Mouse (Mus musculus): ENCODE results near the gene Fis1. TPM values are rescaled to one million over a fixed set of nuclear protein-coding genes. Genes with fewer than 3 reads are reported as not detected.
A peak's percentile ranks its signal among the peaks of the same experiment; 100 is the strongest.

Fis1 gene
- total RNA-seq, 1 experiment from 2014 or later, result 200 TPM

DNA sequence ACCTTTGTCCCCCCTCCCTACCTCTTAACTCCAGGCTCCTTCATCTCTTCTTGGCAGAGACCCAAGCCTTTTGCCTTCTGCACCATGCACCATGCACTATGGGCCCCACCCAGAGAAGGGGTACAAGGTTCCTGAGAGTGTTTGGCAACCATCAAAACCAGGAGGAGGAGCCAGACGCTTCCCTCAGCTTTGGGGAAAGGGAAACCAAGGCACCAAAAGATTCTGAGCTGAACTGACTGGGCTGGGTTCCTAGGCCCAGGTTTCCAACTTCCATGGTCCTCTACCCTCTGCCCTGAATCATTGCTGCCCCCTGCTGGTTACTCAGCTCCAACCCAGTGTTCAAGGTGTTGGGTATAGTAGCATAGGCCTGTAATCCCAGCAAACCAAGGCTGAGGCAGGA is 17.6 kb downstream of the Fis1 start:
- DNase-seq, result peak; percentile 77

DNA sequence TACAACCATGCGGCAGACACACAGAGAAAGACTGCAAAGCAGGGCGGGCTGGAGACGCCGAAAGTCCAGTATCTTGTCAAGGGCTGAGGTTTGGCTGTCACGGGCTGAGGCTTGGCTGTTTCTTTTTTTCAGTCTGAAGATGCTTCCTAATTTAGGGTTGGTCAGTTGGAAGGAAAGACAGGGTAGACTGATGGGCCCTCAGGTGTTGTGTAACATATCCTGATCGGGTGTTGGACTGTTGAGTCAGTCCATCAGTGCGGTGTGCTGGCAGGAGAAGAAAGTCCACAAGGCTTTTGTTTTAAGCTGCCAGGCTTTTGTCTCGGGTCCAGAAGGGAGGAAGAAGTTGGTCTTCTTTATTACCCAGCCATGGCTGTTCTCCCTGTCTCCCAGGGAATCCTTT is 20.6 kb downstream of the Fis1 start:
- no peak for DNase-seq

DNA sequence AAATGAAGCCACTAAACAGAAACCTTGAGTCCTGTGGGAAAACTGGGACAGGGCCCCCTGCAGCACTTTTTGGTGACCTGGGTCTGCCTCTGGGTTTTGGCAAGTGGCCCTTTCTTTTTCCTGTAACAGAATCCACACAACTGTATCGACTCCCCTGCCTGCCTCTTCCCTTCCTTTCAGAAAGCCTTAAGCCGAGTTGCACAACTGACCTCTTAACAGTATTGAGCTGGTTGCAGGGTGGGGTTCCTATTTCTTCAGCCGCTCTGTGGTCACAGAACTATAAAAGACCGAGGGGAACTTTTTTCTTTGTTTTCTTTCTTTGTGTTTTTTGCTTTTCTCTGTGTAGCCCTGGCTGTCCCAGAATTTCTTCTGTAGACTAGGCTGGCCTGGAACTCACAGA is 24.7 kb downstream of the Fis1 start:
- no peak for DNase-seq

DNA sequence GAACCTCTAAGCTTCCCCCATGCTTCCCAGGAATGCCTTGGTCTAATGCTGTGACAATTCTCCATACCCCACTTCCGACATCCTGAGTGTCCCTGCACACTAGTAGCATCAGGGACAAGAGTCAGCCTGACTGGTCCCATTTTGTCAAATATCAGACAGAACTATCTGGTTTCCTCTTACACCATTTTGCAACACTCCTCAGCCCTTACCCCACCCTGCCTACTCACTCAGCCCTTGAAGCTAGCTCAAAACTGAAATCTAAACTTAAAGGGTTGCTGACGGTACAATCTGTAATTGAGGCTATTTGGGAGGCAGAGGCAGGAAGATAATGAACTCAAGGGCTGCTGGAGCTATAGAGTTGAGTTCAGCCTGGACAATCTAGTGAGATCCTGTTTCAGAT is 26.7 kb downstream of the Fis1 start:
- no peak for DNase-seq

DNA sequence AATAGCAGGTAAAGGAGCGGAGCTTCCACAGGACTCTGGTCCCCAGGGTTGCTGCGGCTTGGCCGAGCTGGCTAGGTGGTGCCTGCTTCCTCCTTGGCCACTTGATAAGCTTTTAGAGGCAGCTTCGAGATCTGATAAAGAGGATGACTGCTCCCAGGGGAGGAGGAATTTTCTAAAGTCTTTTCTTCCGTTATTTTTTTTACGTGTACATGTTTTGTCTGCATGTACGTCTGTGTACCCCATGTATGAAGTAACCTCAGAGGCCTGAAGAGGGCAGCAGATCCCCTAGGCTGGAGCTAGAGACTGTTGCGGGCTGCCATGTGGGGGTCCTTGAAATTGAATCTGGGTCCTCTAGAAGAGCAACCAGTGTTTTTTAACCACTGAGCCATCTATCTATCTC is 27.9 kb downstream of the Fis1 start:
- DNase-seq, result no peak

DNA sequence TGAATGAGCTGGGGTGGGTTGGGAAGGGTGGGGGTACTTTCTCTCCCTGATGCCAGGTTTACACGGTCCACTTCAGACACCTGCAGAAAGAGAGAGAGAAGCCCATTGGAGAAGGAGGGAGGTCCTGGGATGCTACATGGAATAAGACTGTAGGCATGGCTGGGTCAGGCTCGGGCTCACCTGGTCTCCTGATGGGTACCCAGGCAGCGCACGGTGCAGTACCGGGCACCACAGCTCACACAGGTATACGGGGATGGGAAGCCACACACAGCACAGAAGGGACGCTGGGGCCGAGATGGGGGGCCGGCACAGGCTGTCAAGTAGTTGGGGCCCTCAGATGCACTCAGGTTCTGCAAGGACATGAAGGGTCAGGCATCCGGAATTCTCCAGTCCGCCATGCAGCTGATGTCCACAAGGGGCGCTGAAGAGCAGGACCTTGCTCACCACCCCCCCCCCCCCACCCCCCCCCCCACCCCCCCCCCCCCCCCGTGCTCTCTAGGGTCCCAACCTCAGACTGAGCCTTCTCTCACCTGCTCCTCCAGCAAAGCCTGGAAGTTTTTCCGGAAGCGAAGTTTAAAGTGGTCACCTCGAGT is 29.4 kb downstream of the Fis1 start:
- peak; percentile 45 for DNase-seq

DNA sequence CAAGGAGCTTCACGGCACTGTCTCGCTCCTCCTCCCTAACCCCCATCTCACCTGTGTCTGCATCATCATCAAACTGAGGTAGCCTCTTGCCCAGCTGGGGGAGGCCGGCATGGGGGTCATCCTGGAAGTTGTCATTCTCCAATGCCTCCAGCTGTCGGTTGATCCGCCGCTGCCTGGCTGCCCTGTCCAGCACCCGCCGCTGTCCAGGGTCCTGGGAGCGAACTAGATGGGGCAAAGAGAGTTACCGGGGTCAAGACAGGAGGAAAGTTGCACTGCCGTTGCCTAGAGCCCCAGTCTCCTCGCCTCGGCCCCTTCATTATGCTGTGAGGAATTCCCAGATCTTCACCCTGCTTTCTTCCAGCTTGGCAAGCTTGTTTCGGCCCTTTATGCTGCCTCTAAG is 31.8 kb downstream of the Fis1 start:
- no peak for DNase-seq

DNA sequence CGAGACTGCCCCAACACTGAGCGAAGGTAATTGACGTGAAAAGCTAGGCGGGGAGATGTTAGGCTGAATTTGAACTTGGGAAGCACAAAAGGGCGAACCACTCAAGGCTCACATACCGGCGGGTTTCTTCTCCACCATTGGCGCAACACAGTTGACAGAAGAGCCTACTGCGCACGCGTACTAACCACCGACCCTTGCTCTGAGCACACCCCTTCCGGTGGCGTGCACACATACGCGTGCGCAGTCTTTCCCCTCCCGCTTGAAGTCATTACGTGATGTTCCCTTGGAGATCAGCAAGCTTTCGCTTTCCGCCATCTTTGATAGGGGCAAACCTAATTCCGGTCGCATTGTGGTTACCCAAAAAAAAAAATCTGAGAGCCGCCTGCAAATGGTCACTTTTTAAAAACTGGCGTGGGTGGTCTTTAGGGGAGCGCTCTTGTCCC is 33.6 kb downstream of the Fis1 start, which contains the start of gene Plod3:
TSS of gene Plod3 (plus strand) at position 325 of the 443 bp plus-strand sequence.
- peak; percentile 95 for DNase-seq

DNA sequence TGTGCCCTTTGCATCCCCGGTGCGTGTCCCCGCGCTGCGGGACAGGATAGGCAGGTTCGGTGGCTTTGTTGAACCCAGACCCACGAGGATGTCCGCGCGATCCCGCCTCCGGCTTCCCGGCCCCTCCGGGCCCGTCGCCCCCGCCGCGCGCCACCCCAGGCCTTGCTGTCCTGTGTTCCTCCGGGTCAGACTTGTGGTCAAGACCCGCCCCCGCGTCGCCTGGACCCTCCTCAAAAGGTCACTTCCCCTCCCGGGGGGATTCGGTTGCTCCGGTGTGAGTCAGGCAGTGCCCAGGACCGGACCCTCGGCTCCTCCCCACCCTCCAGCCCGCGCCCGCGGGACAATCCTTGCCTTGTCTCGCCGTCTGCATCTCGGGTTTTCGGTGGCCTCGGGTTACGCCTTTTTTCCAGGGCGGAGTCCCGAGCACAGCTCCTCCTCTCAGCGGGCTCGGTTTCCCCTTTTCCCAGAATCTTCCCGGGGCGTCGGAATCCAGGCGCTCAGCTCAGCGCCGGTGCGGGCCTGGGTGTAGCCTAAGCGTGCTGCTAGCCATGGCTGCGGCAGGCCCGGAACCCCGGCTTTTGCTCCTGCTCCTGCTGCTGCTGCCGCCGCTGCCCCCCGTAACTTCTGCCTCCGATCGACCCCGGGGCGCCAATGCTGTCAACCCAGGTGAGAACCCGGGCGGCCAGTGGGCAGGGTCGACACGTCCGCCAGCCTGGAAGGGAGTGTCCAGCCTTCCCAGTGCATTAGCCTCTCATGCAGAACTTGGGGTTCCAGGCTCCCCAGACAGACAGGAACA is 34.3 kb downstream of the Fis1 start:
- peak; percentile 81 for DNase-seq

DNA sequence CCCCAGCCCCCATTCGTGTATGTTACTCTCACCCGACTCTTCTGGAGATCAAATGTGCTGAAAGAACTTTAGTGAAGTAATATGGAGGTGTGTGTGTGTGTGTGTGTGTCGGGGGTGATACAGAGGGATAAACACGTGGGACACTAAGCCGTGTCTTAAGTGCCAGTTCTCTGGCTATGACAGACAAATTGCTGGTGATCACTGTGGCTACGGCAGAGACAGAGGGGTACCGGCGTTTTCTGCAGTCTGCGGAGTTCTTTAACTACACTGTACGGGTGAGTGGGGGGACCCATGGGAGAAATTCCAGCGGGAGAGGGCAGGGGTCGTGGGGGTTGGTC is 34.8 kb downstream of the Fis1 start, which contains the start of gene Znhit1:
TSS of gene Znhit1 (minus strand) at position 88 of the 338 bp plus-strand sequence.
- no peak for DNase-seq

DNA sequence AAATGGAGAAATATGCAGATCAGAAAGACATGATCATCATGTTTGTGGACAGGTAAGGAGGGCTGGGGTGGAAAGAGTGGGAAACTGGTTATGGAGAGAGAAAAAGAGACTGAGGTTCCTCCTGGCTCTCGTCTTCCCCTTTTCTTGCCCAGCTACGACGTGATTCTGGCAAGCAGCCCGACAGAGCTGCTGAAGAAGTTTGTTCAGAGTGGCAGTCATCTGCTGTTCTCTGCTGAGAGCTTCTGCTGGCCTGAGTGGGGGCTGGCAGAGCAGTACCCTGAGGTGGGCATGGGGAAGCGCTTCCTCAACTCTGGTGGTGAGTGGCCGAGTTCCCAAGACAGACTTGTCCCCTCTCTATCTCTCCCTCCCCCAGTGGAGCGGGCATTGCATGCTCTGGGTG is 35.3 kb downstream of the Fis1 start:
- peak; percentile 35 for DNase-seq

DNA sequence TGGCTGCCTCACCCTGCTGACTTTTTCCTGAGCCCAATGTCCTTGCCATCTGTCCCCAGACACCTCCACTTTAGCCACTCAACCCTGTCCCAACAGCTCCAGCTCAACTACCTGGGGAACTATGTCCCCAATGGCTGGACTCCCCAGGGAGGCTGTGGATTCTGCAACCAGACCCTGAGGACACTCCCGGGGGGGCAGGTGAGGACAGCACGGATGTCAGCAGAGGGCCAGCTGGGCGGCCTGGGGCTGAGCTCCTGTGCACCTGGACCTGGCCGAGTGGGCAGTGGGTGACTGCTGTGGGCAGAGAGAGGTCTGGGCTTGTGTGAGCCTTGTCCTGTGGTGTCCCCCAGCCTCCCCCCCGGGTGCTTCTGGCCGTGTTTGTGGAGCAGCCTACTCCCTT is 36.7 kb downstream of the Fis1 start:
- DNase-seq, result no peak

DNA sequence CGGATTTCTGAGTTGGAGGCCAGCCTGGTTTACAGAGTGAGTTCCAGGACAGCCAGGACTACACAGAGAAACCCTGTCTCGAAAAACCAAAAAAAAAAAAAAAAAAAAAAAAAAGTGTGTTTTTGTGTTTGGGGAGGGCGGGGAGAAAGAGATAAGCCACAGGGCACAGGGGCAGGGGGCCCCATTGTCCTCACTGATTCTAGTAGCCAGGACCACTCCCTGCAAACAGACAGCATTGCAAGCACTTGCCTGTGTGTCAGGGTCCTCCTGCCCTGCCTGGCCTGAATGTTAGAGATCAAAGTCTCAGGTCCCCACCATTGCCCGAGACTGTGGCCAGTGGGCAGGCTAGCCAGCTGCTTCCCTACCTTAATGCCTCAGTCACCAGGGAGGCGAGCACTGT is 46.4 kb downstream of the Fis1 start:
- no peak for DNase-seq

DNA sequence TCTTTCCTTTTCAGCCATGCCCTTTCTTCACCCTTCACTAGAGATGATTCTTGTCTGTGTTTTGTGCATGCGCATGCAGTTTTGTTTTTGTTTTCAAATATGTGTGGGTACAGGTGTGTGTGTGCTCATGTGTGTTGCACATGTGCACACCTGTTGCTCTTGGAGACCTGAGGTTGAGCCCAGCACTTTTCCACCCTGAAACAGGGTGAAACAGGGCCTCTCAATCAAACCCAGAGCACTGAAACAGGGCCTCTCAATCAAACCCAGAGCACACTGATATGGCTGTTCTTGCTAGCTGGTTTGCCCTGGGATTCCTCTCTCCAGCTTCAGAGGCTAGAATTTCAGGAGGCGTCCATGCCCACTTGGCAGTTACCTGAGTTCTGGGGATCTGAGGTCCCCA is 47.5 kb downstream of the Fis1 start:
- no peak for DNase-seq

DNA sequence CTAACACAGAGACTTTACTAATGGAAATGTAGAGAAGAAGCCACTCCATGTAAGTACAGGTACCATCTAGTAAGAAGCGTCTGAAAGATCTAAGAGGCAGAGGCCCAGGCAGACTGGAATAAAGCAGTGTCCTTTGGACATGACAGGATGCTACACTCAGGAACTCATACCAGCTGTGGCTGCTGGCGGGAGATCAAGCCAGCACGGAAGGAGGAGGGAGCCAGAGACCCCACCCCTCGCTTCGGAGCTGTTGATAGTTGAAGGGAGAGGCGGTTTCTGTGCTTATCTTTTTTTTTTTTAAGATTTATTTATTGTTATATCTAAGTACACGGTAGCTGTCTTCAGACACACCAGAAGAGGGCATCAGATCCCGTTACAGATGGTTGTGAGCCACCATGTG is 54.2 kb downstream of the Fis1 start:
- DNase-seq, result no peak

DNA sequence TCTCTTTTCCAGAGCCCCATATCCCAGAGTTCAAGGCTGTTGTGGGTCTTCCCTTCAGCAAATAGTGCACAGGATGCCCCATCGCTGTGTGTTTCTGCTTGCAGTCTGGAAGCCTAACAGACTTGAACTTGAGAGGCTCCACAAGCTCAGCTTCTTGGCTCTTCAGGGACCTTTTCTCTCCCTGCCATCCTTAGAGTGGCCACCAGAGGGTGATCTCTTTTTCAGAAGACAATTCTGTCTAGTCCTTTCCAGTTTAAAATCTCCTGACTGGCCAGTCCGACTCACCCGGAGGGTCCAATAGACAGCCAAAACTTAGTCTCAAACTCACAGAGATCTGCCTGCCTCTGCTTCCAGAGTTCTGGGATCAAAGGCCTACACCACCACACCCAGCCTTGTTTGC is 56.9 kb downstream of the Fis1 start:
- DNase-seq, result peak; percentile 58

DNA sequence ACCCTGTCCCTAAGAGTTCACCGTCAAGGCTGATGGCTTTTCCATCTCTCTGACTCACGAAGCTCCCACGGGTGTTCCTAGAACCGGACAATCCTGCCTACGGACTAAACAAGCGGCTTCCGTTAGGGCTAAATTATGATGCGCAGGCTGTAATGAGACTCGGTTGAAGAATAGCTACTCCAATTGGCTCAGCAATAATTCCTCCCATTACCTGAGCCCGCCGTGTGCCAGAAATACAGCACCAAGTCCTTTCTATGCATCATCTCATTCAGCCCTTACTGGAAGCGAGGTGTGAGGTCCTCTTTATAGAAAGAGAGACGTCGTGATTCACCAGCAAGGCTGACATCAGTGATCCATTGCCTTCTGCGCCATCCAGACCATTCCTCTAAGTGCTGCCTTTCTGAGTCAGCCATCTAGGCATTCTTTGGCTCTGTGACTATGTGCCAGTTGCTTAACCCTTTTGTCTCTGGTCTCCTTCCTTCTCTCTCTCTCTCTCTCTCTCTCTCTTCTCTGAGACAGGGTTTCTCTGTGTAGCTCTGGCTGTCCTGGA is 59.4 kb downstream of the Fis1 start:
- DNase-seq, result no peak

Small RNAs within 50 kb of the gene (microRNA-seq; reads per million reads assigned to microRNA genes)
- gene Mir702, result 18.5 to 22.0 reads per million in 2 experiments

Other genes starting within 250 kb of the Fis1 start
- 1.0 and 1.6 TPM in 2 replicates for gene Col26a1, start 70.1 kb upstream of the Fis1 start, total RNA-seq (2021)
- 31.3 and 35.6 TPM in 2 replicates for gene Ift22, start 45.1 kb upstream of the Fis1 start, total RNA-seq (2021)
- gene Cldn15, start 13.3 kb downstream of the Fis1 start, total RNA-seq (2021), result 8.8 and 9.4 TPM in 2 replicates
- 66.7 and 90.3 TPM in 2 replicates for gene Plod3, start 33.7 kb downstream of the Fis1 start, total RNA-seq (2021)
- gene Znhit1, start 34.7 kb downstream of the Fis1 start, total RNA-seq (2021), result 74.8 and 85.9 TPM in 2 replicates
- gene Vgf, start 73.1 kb downstream of the Fis1 start, total RNA-seq (2021), result 7.4 and 11.0 TPM in 2 replicates
- gene Ap1s1, start 92.9 kb downstream of the Fis1 start, total RNA-seq (2021), result 97.4 and 117 TPM in 2 replicates
- gene Serpine1, start 119.0 kb downstream of the Fis1 start, total RNA-seq (2021), result 2.0 and 3.4 TPM in 2 replicates
- 44.0 and 53.3 TPM in 2 replicates for gene Trim56, start 162.9 kb downstream of the Fis1 start, total RNA-seq (2021)
- gene Muc3, start 196.0 kb downstream of the Fis1 start, total RNA-seq (2021), result not detected in 2 replicates